Mouse (Mus musculus): Measurements from ENCODE around the gene Glmp. TPM values are rescaled to one million over a fixed set of nuclear protein-coding genes. Genes with fewer than 3 reads are reported as not detected.
"Not testable (repeated sequence)": the region's sequence is repeated elsewhere in the genome, so short reads cannot be mapped to it uniquely, and the experiment has no call there.

The Glmp gene
- polyA plus RNA-seq, 1 experiment, result 79.0 TPM

- peak; percentile 15; the same call in 1 of the 2 replicates for TF ChIP-seq CTCF (IDR thresholded peaks at IDR 0.05; ENCODE audit: control insufficient read depth, insufficient read depth, low read length)
- TF ChIP-seq POLR2A (IDR thresholded peaks at IDR 0.05; ENCODE audit: borderline replicate concordance, control insufficient read depth, low read depth, low read length), result no peak
- Histone ChIP-seq H3K4me3 (replicated peaks; ENCODE audit: control insufficient read depth, low read depth, low read length) (no peak overlapping the region), H3K4me1 (ENCODE audit: control insufficient read depth, insufficient read depth, low read length) (no peaks in the 10 kb centered on the region), H3K27ac (ENCODE audit: control insufficient read depth, insufficient read depth, low read depth, low read length, poor library complexity) (no peak overlapping the region)
- WGBS, result 51% methylated on average over 4 of the region's 4 CpGs
Measured at GRCm38 (mm10) chr3:88291970-88292369, 32.9 kb upstream of the Glmp start.

GRCm38 (mm10) chr3:88295272-88295671, 29.6 kb upstream of the Glmp start:
- not testable (repeated sequence) for H3K27ac ChIP-seq (ENCODE audit: control insufficient read depth, insufficient read depth, low read depth, low read length, poor library complexity)

GRCm38 (mm10) chr3:88296110-88296560, 28.7 kb upstream of the Glmp start:
- TF ChIP-seq CTCF (IDR thresholded peaks at IDR 0.05; ENCODE audit: control insufficient read depth, insufficient read depth, low read length) (no peak), POLR2A (IDR thresholded peaks at IDR 0.05; ENCODE audit: borderline replicate concordance, control insufficient read depth, low read depth, low read length) (0 out of 2 replicates have a peak, but pooled peaks have one; percentile 13)
- no peaks in the 10 kb centered on the region; the same call in none of the 2 replicates for H3K4me1 ChIP-seq (ENCODE audit: control insufficient read depth, insufficient read depth, low read length)
- H3K4me3 ChIP-seq (replicated peaks; ENCODE audit: control insufficient read depth, low read depth, low read length), result peak overlapping the region; percentile 82
- H3K27ac ChIP-seq (ENCODE audit: control insufficient read depth, insufficient read depth, low read depth, low read length, poor library complexity), result no peak overlapping the region; the same call in 1 of the 2 replicates
- under 1% methylated on average over 12 of the region's 12 CpGs for whole genome bisulfite sequencing

More at GRCm38 (mm10) chr3:88295272-88295671, 29.6 kb upstream of the Glmp start:
- 21% methylated on average over 1 of the region's 1 CpGs for WGBS
- H3K4me1 ChIP-seq (ENCODE audit: control insufficient read depth, insufficient read depth, low read length); H3K4me3 ChIP-seq (replicated peaks; ENCODE audit: control insufficient read depth, low read depth, low read length): not testable (repeated sequence)

- no peak for TF ChIP-seq CTCF (IDR thresholded peaks at IDR 0.05; ENCODE audit: control insufficient read depth, insufficient read depth, low read length)
- peak; percentile 55; the same call in 1 of the 2 replicates for TF ChIP-seq POLR2A (IDR thresholded peaks at IDR 0.05; ENCODE audit: borderline replicate concordance, control insufficient read depth, low read depth, low read length)
- H3K4me3 ChIP-seq (replicated peaks; ENCODE audit: control insufficient read depth, low read depth, low read length), result peak within 1 kb of the TSS; percentile 97
- H3K27ac ChIP-seq (ENCODE audit: control insufficient read depth, insufficient read depth, low read depth, low read length, poor library complexity), result peak within 1 kb of the TSS; percentile 89
- no peaks in the 10 kb centered on the region; the same call in none of the 2 replicates for H3K4me1 ChIP-seq (ENCODE audit: control insufficient read depth, insufficient read depth, low read length)
- WGBS, result under 1% methylated on average over 44 of the region's 44 CpGs
Measured at GRCm38 (mm10) chr3:88296561-88297318, 28.1 kb upstream of the Glmp start, which contains the start of the genes Tsacc and Cct3. Gene Tsacc (minus strand): TSS chr3:88296999. Gene Cct3 (plus strand): TSS chr3:88297116.

- H3K4me1 ChIP-seq (ENCODE audit: control insufficient read depth, insufficient read depth, low read length), result no peaks in the 10 kb centered on the region; the same call in none of the 2 replicates
- TF ChIP-seq POLR2A (IDR thresholded peaks at IDR 0.05; ENCODE audit: borderline replicate concordance, control insufficient read depth, low read depth, low read length), result no peak
- no peak for TF ChIP-seq CTCF (IDR thresholded peaks at IDR 0.05; ENCODE audit: control insufficient read depth, insufficient read depth, low read length)
- peak overlapping the region; percentile 84 for H3K27ac ChIP-seq (ENCODE audit: control insufficient read depth, insufficient read depth, low read depth, low read length, poor library complexity)
- H3K4me3 ChIP-seq (replicated peaks; ENCODE audit: control insufficient read depth, low read depth, low read length), result peak overlapping the region; percentile 97
- WGBS, result under 1% methylated on average over 30 of the region's 30 CpGs
Measured at GRCm38 (mm10) chr3:88297321-88297851, 27.4 kb upstream of the Glmp start.

- no peak for TF ChIP-seq CTCF (IDR thresholded peaks at IDR 0.05; ENCODE audit: control insufficient read depth, insufficient read depth, low read length)
- TF ChIP-seq POLR2A (IDR thresholded peaks at IDR 0.05; ENCODE audit: borderline replicate concordance, control insufficient read depth, low read depth, low read length), result no peak
- Histone ChIP-seq H3K4me3 (replicated peaks; ENCODE audit: control insufficient read depth, low read depth, low read length) (no peak overlapping the region), H3K27ac (ENCODE audit: control insufficient read depth, insufficient read depth, low read depth, low read length, poor library complexity) (no peak overlapping the region), H3K4me1 (ENCODE audit: control insufficient read depth, insufficient read depth, low read length) (no peaks in the 10 kb centered on the region; the same call in none of the 2 replicates)
- 62% methylated on average over 1 of the region's 1 CpGs for WGBS
Measured at GRCm38 (mm10) chr3:88299172-88299571, 25.7 kb upstream of the Glmp start.

GRCm38 (mm10) chr3:88328956-88329355, 4.1 kb downstream of the Glmp start:
- no peak for TF ChIP-seq POLR2A (IDR thresholded peaks at IDR 0.05; ENCODE audit: borderline replicate concordance, control insufficient read depth, low read depth, low read length)
- no peak for TF ChIP-seq CTCF (IDR thresholded peaks at IDR 0.05; ENCODE audit: control insufficient read depth, insufficient read depth, low read length)
- Histone ChIP-seq H3K4me1 (ENCODE audit: control insufficient read depth, insufficient read depth, low read length) (peaks cover 2% of the 10 kb centered on the region; the same call in 1 of the 2 replicates), H3K27ac (ENCODE audit: control insufficient read depth, insufficient read depth, low read depth, low read length, poor library complexity) (no peak overlapping the region), H3K4me3 (replicated peaks; ENCODE audit: control insufficient read depth, low read depth, low read length) (no peak overlapping the region)
- WGBS, result 77% methylated on average over 5 of the region's 5 CpGs

GRCm38 (mm10) chr3:88331282-88331681, 6.5 kb downstream of the Glmp start:
- no peak overlapping the region for H3K27ac ChIP-seq (ENCODE audit: control insufficient read depth, insufficient read depth, low read depth, low read length, poor library complexity)
- H3K4me1 ChIP-seq (ENCODE audit: control insufficient read depth, insufficient read depth, low read length), result no peaks in the 10 kb centered on the region
- WGBS, result 1% methylated on average over 2 of the region's 2 CpGs
- TF ChIP-seq POLR2A (IDR thresholded peaks at IDR 0.05; ENCODE audit: borderline replicate concordance, control insufficient read depth, low read depth, low read length) (no peak), CTCF (IDR thresholded peaks at IDR 0.05; ENCODE audit: control insufficient read depth, insufficient read depth, low read length) (peak; percentile 86)
- no peak overlapping the region for H3K4me3 ChIP-seq (replicated peaks; ENCODE audit: control insufficient read depth, low read depth, low read length)

Data from bone marrow, adult 2 months (tissue).